Mouse (Mus musculus) neural tube, embryonic 11.5 days (tissue): Measurements from ENCODE around the gene Gon4l. TPM values are rescaled to one million over a fixed set of nuclear protein-coding genes. Genes with fewer than 3 reads are reported as not detected.
"Not testable (repeated sequence)": the region's sequence is repeated elsewhere in the genome, so short reads cannot be mapped to it uniquely, and the experiment has no call there.

Experiments
- ATAC-seq: fragments of 200-750 bp; cut with Nextera tagmentation; 2 replicates; pipeline ENCODE4 v1.8.0; 2017; ENCODE audit warnings: moderate number of reproducible peaks, mild to moderate bottlenecking, moderate TSS enrichment, moderate library complexity; ENCODE audit not compliant: insufficient read depth, low FRiP score, low TSS enrichment
- DNase-seq: peaks from one replicate; pipeline ENCODE4 v3.0.0-alpha.2; 2015; ENCODE audit warnings: low spot score
- H3K27ac ChIP-seq: fragments of 300-500 bp; sonication (generic); 2 replicates; pipeline ENCODE4 v1.5.1; 2014; ENCODE audit warnings: low read depth, mild to moderate bottlenecking, low read length
- H3K27me3 ChIP-seq: fragments of 300-500 bp; sonication (generic); 2 replicates; pipeline ENCODE4 v1.6.1; 2014; ENCODE audit warnings: mild to moderate bottlenecking, low read length, mixed read lengths; ENCODE audit not compliant: control insufficient read depth, insufficient read depth
- H3K36me3 ChIP-seq: fragments of 300-500 bp; sonication (generic); 2 replicates; pipeline ENCODE4 v1.6.1; 2014; ENCODE audit warnings: mild to moderate bottlenecking, low read length, moderate library complexity, mixed read lengths; ENCODE audit not compliant: control insufficient read depth, insufficient read depth
- H3K4me1 ChIP-seq: fragments of 300-500 bp; sonication (generic); 2 replicates; pipeline ENCODE4 v1.6.1; 2014; ENCODE audit warnings: low read length, mixed read lengths; ENCODE audit not compliant: control insufficient read depth, insufficient read depth
- H3K4me2 ChIP-seq: fragments of 300-500 bp; sonication (generic); 2 replicates; pipeline ENCODE4 v1.6.1; 2014; ENCODE audit warnings: low read depth, mild to moderate bottlenecking, moderate library complexity
- H3K4me3 ChIP-seq: fragments of 300-500 bp; sonication (generic); 2 replicates; pipeline ENCODE4 v1.5.1; 2014; ENCODE audit warnings: low read depth, low read length
- H3K9ac ChIP-seq: fragments of 300-500 bp; sonication (generic); 2 replicates; pipeline ENCODE4 v1.6.1; 2014; ENCODE audit warnings: mild to moderate bottlenecking, low read length
- H3K9me3 ChIP-seq: fragments of 300-500 bp; sonication (generic); 2 replicates; pipeline ENCODE4 v1.6.1; 2016; ENCODE audit warnings: low read length; ENCODE audit not compliant: control insufficient read depth
- WGBS: fragments of 180-500 bp; shearing (Covaris S2); extraction: QIAGEN DNeasy Blood & Tissue Kit; methylation state at CpG from one replicate; pipeline ENCODE4 v1.1.7; 2014; 5-methylcytosine and 5-hydroxymethylcytosine counted together
- polyA plus RNA-seq: library from polyadenylated mRNA; unstranded; fragments of >200 nt; fragmentation: Nextera tagmentation; extraction: Ambion mirVana; gene quantifications from 2 replicates; pipeline ENCODE4 v1.2.1, GENCODE M21; 2014

Gene Gon4l
- polyA plus RNA-seq, 1 experiment from 2014 or later, result 18.7 TPM

DNA sequence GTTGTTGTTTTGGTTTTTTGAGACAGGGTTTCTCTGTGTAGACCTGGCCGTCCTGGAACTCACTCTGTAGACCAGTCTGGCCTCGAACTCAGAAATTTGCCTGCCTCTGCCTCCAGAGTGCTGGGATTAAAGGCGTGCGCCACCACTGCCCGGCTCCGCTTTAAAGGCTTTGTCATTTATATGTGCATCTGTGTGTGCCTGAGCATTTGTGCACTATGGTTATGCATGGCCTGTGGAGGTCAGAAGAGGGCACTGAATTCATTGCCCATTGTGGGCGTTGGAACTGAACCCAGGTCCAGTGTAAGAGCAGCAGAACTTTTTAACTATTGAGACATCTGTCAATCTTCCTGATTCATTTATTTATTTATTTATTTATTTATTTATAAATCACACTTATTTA lies 58.0 kb downstream of the Gon4l start:
- not testable (repeated sequence) for DNase-seq, ATAC-seq, H3K36me3 ChIP-seq, H3K27me3 ChIP-seq, H3K4me1 ChIP-seq, H3K9ac ChIP-seq, H3K27ac ChIP-seq, H3K4me3 ChIP-seq, H3K4me2 ChIP-seq, H3K9me3 ChIP-seq
- WGBS, result 95% methylated on average over 7 of the region's 7 CpGs

- Histone ChIP-seq H3K4me3 (no peak overlapping the region), H3K36me3 (peaks cover 32% of the 10 kb centered on the region)
Observed at GRCm38 (mm10) chr3:88904803-88905202, 69.8 kb downstream of the Gon4l start.

GRCm38 (mm10) chr3:88905209-88905608 lies 70.2 kb downstream of the Gon4l start:
- H3K27me3 ChIP-seq, result no peaks in the 10 kb centered on the region
- DNase-seq, result no peak
- H3K4me1 ChIP-seq, result no peaks in the 10 kb centered on the region
- no peak overlapping the region for H3K9ac ChIP-seq
- no peak overlapping the region for H3K4me3 ChIP-seq
- 90% methylated on average over 6 of the region's 6 CpGs for WGBS
- ATAC-seq, result no peak
- H3K9me3 ChIP-seq, result no peaks in the 10 kb centered on the region
- H3K36me3 ChIP-seq, result peaks cover 32% of the 10 kb centered on the region
- no peak overlapping the region for H3K4me2 ChIP-seq
- H3K27ac ChIP-seq, result no peak overlapping the region

More at GRCm38 (mm10) chr3:88904803-88905202, 69.8 kb downstream of the Gon4l start:
- DNase-seq (no peak), ATAC-seq (no peak)
- Histone ChIP-seq H3K27me3 (no peaks in the 10 kb centered on the region), H3K4me1 (no peaks in the 10 kb centered on the region), H3K4me2 (no peak overlapping the region), H3K9me3 (no peaks in the 10 kb centered on the region), H3K9ac (no peak overlapping the region), H3K27ac (0 out of 2 replicates have a peak overlapping the region, but pooled peaks have one; percentile 20)
- WGBS, result 89% methylated on average over 3 of the region's 3 CpGs

DNA sequence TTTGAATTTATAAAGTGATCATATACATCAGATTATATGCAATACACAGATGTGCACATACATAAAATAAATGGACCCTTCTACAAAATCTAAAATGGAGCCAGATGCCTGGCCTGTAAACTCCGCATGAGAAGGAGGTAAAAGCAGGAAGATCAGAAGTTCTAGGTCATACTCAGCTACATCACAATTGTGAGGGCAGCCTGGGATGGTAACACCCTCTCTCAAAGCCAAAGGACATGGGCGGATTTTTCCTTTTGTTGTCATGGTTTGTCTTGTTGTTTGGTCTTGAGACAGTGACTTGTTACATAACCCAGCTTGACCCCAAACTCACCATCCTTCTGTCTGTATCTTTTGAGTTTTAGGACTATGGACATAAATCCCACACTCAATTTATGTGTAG lies 70.7 kb downstream of the Gon4l start:
- no peak overlapping the region for H3K27ac ChIP-seq
- H3K4me3 ChIP-seq, result no peak overlapping the region
- H3K4me1 ChIP-seq, result no peaks in the 10 kb centered on the region
- ATAC-seq (no peak), DNase-seq (no peak)
- H3K4me2 ChIP-seq, result no peak overlapping the region
- H3K9ac ChIP-seq, result no peak overlapping the region
- H3K36me3 ChIP-seq, result peaks cover 36% of the 10 kb centered on the region
- WGBS, result 88% methylated on average over 2 of the region's 2 CpGs
- H3K9me3 ChIP-seq, result no peaks in the 10 kb centered on the region
- H3K27me3 ChIP-seq, result no peaks in the 10 kb centered on the region

- DNase-seq, result no peak
- Histone ChIP-seq H3K9me3 (no peaks in the 10 kb centered on the region), H3K36me3 (peaks cover 38% of the 10 kb centered on the region), H3K9ac (no peak overlapping the region), H3K27me3 (no peaks in the 10 kb centered on the region), H3K4me3 (no peak overlapping the region), H3K27ac (no peak overlapping the region), H3K4me1 (no peaks in the 10 kb centered on the region), H3K4me2 (no peak overlapping the region)
- 88% methylated on average over 6 of the region's 6 CpGs for WGBS
- no peak for ATAC-seq
Observed at GRCm38 (mm10) chr3:88906393-88907159, 71.5 kb downstream of the Gon4l start.

- Histone ChIP-seq H3K9ac (no peak overlapping the region), H3K4me3 (no peak overlapping the region), H3K27me3 (no peaks in the 10 kb centered on the region), H3K27ac (no peak overlapping the region), H3K4me1 (no peaks in the 10 kb centered on the region; the same call in 1 of the 2 replicates), H3K9me3 (no peaks in the 10 kb centered on the region), H3K36me3 (peaks cover 25% of the 10 kb centered on the region), H3K4me2 (0 out of 2 replicates have a peak overlapping the region, but pooled peaks have one; percentile 83)
- ATAC-seq (no peak), DNase-seq (no peak)
- 89% methylated on average over 7 of the region's 7 CpGs for WGBS
Observed at GRCm38 (mm10) chr3:88912585-88912984, 77.6 kb downstream of the Gon4l start.

GRCm38 (mm10) chr3:88913511-88914383 lies 78.7 kb downstream of the Gon4l start, which contains the start of gene Msto1:
Gene Msto1 (minus strand): TSS chr3:88913999.
- no peaks in the 10 kb centered on the region for H3K9me3 ChIP-seq
- peak within 1 kb of the TSS; percentile 71 for H3K9ac ChIP-seq
- ATAC-seq (peak; percentile 97), DNase-seq (peak; percentile 93)
- peak within 1 kb of the TSS; percentile 75 for H3K4me3 ChIP-seq
- H3K27me3 ChIP-seq, result no peaks in the 10 kb centered on the region
- WGBS, result under 1% methylated on average over 62 of the region's 62 CpGs
- peak within 1 kb of the TSS; percentile 64 for H3K27ac ChIP-seq
- H3K4me2 ChIP-seq, result peak within 1 kb of the TSS; percentile 83
- H3K36me3 ChIP-seq, result peaks cover 17% of the 10 kb centered on the region
- H3K4me1 ChIP-seq, result no peaks in the 10 kb centered on the region; the same call in 1 of the 2 replicates

GRCm38 (mm10) chr3:88914384-88914810 lies 79.4 kb downstream of the Gon4l start:
- Histone ChIP-seq H3K27ac (peak overlapping the region; percentile 64), H3K4me2 (peak overlapping the region; percentile 83), H3K27me3 (no peaks in the 10 kb centered on the region), H3K4me3 (peak overlapping the region; percentile 75), H3K9ac (peak overlapping the region; percentile 71), H3K9me3 (no peaks in the 10 kb centered on the region), H3K36me3 (peaks cover 14% of the 10 kb centered on the region), H3K4me1 (no peaks in the 10 kb centered on the region; the same call in 1 of the 2 replicates)
- WGBS, result 34% methylated on average over 8 of the region's 8 CpGs
- ATAC-seq (no peak), DNase-seq (no peak)
